Mouse (Mus musculus) thymus, adult 2 months (tissue): Measurements from ENCODE around the gene Chmp2b.

ENCODE experiments used
- CTCF ChIP-seq: fragments of 200-500 bp; IDR thresholded peaks from 2 replicates; pipeline ENCODE4 v1.5.1; 2012; ENCODE audit warnings: mild to moderate bottlenecking, control low read depth, low read length, moderate library complexity, borderline replicate concordance; ENCODE audit not compliant: control insufficient read depth, poor library complexity, insufficient read depth; ENCODE audit errors: extremely low read depth
- POLR2A ChIP-seq: fragments of 200-500 bp; IDR thresholded peaks from 2 replicates; pipeline ENCODE4 v1.6.1; 2012; ENCODE audit warnings: mild to moderate bottlenecking, low read length, control low read depth, moderate library complexity; ENCODE audit not compliant: control insufficient read depth, poor library complexity, insufficient read depth; ENCODE audit errors: extremely low read depth

DNA sequence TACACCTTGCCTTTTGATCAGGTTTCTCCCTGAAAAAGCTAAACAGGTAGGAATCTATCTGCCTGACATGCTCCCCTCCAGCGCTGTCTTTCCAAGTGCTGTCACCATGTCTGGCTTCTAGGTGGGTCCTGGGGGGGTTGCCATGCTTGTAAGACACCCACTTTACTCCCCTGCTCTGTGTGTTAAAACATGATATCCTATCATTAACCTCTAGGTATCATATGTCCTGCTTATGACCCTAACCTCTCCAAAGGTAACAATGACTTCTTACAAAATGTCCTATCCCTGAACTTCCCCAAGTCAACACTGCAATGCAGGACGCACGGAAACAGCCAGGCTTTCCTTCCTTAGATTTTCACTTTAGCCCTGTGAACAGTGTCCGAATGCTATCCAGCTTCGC, 8.3 kb downstream of the Chmp2b start:
- no peak for TF ChIP-seq POLR2A
- no peak for TF ChIP-seq CTCF
